Mouse (Mus musculus): ENCODE measurements at regions not wholly inside any gene's neighbourhood (a gene's known extent, or its start where the extent isn't known, plus 50 kb on each side); places are given as distances from the start of the nearest gene placed in this dataset.
"Not testable (repeated sequence)": the region's sequence is repeated elsewhere in the genome, so short reads cannot be mapped to it uniquely, and the experiment has no call there.

- not testable (repeated sequence) for DNase-seq
Observed at GRCm38 (mm10) chr12:80055894-80056293, 56.9 kb downstream of the Zfp36l1 start.

- no peak for DNase-seq
Observed at GRCm38 (mm10) chr12:80055394-80055793, 57.4 kb downstream of the Zfp36l1 start.

- no peak for DNase-seq
Observed at GRCm38 (mm10) chr12:80054655-80055037, 58.2 kb downstream of the Zfp36l1 start.

- DNase-seq: no peak
Observed at GRCm38 (mm10) chr12:80053902-80054654, 58.7 kb downstream of the Zfp36l1 start.

- DNase-seq: no peak
Observed at GRCm38 (mm10) chr12:80048215-80048979, 64.4 kb downstream of the Zfp36l1 start.

GRCm38 (mm10) chr12:80046625-80047303 is 66.0 kb downstream of the Zfp36l1 start:
- DNase-seq: no peak

GRCm38 (mm10) chr12:80041510-80042324 is 71.1 kb downstream of the Zfp36l1 start:
- no peak for DNase-seq

GRCm38 (mm10) chr12:80041012-80041411 is 71.8 kb downstream of the Zfp36l1 start:
- no peak for DNase-seq

- no peak for DNase-seq
Observed at GRCm38 (mm10) chr12:80040233-80040632, 72.6 kb downstream of the Zfp36l1 start.

GRCm38 (mm10) chr12:80039150-80039549 is 73.7 kb downstream of the Zfp36l1 start:
- no peak for DNase-seq

GRCm38 (mm10) chr12:80035500-80036271 is 77.1 kb downstream of the Zfp36l1 start:
- DNase-seq: no peak

- no peak for DNase-seq
Observed at GRCm38 (mm10) chr12:80034963-80035411, 77.8 kb downstream of the Zfp36l1 start.

GRCm38 (mm10) chr12:80034100-80034499 is 78.7 kb downstream of the Zfp36l1 start:
- DNase-seq: no peak

- DNase-seq: no peak
Observed at GRCm38 (mm10) chr12:80032520-80032919, 80.3 kb downstream of the Zfp36l1 start.

GRCm38 (mm10) chr12:80028301-80028700 is 84.5 kb downstream of the Zfp36l1 start:
- DNase-seq: no peak

- DNase-seq: no peak
Observed at GRCm38 (mm10) chr12:80023107-80024078, 89.4 kb downstream of the Zfp36l1 start.

- no peak for DNase-seq
Observed at GRCm38 (mm10) chr12:80022181-80023106, 90.4 kb downstream of the Zfp36l1 start.

GRCm38 (mm10) chr12:80021030-80021473 is 91.8 kb downstream of the Zfp36l1 start:
- DNase-seq: no peak

GRCm38 (mm10) chr12:80018086-80018485 is 94.7 kb downstream of the Zfp36l1 start:
- no peak for DNase-seq

All from thymus, adult 18-20 months (tissue).